ENCODE assay signal across 8 mouse cellular contexts in genomic region chr11:51809632-51810224, GRCm38 (mm10). TPM values are rescaled to one million over a fixed set of nuclear protein-coding genes. Genes with fewer than 3 reads are reported as not detected.
DNase-seq lines count a peak whose midpoint lies in the region; ATAC-seq and TF ChIP-seq lines count a peak whose summit lies in the region.
"Had no signal": no experiment of that assay in that cellular context is flagged by ENCODE, and none has a peak within 500 bp of the region (broad histone marks: within the 10 kb centered on the region; RNA-seq: fewer than 3 reads in every experiment).

No protein-coding gene starts in this region.

- WGBS in hindbrain, postnatal 0 days = 64% methylated on average over 6 of the region's 6 CpGs
- WGBS in hindbrain, embryonic 12.5 days = 65% methylated on average over 6 of the region's 6 CpGs

- ATAC-seq in hindbrain, postnatal 0 days = peak; percentile 54; the same call in 1 of the 2 replicates
- no peak for ATAC-seq in hindbrain, embryonic 12.5 days (ENCODE audit: low FRiP score)

- no peaks in the 10 kb centered on the region for H3K9me3 ChIP-seq in hindbrain, postnatal 0 days (ENCODE audit: low read length)
- no peaks in the 10 kb centered on the region for H3K9me3 ChIP-seq in hindbrain, embryonic 12.5 days (replicated peaks)
- no peaks in the 10 kb centered on the region for H3K9me3 ChIP-seq in ES-E14 (ENCODE audit: control insufficient read depth, insufficient read depth, low read depth, low read length)
- H3K9me3 ChIP-seq: embryonic facial prominence, embryonic 12.5 days had no signal

- peak; percentile 77 for DNase-seq in hindbrain, postnatal 0 days (ENCODE audit: low spot score)
- DNase-seq in A20 (ENCODE audit: low read depth, low spot score) = peak; percentile 76
- DNase-seq in ES-E14 (ENCODE audit: low read depth, low spot score) = peak; percentile 42
- DNase-seq in layer of hippocampus, adult 9-10 months (ENCODE audit: low spot score) = peak; percentile 49
- no peak for DNase-seq in embryo, embryonic 9.5 days (ENCODE audit: extremely low spot score)
- no peak for DNase-seq in urinary bladder, adult 2 months (ENCODE audit: low spot score)

- no peak overlapping the region for H3K4me2 ChIP-seq in hindbrain, postnatal 0 days (ENCODE audit: low read depth, low read length)
- no peak overlapping the region for H3K4me2 ChIP-seq in hindbrain, embryonic 12.5 days (replicated peaks)
- H3K4me2 ChIP-seq: embryonic facial prominence, embryonic 12.5 days had no signal

- H3K27ac ChIP-seq in hindbrain, postnatal 0 days = no peak overlapping the region
- H3K27ac ChIP-seq in hindbrain, embryonic 12.5 days = no peak overlapping the region
- H3K27ac ChIP-seq in ES-E14 (ENCODE audit: insufficient read depth, low read depth, low read length, poor library complexity, severe bottlenecking) = no peak overlapping the region
- H3K27ac ChIP-seq: embryonic facial prominence, embryonic 12.5 days had no signal

- in situ Hi-C loops in ES-E14 (cut with MboI; ENCODE audit: low sequenced_read_pairs in 2 of 2, unreplicated experiment in 2 of 2) = no loop called here

- peak; percentile 26 for TF ChIP-seq CTCF in hindbrain, postnatal 0 days (IDR thresholded peaks at IDR 0.05; ENCODE audit: low read depth)

- no peak overlapping the region for H3K4me3 ChIP-seq in hindbrain, postnatal 0 days (ENCODE audit: low read length)
- H3K4me3 ChIP-seq in hindbrain, embryonic 12.5 days = no peak overlapping the region
- no peak overlapping the region for H3K4me3 ChIP-seq in ES-E14 (ENCODE audit: insufficient read depth in 1 of 2, low read depth in 1 of 2, low read length in 2 of 2, poor library complexity in 1 of 2, severe bottlenecking in 1 of 2)
- H3K4me3 ChIP-seq: embryonic facial prominence, embryonic 12.5 days had no signal

- no peaks in the 10 kb centered on the region for H3K27me3 ChIP-seq in hindbrain, postnatal 0 days (ENCODE audit: insufficient read depth, low read length)
- no peaks in the 10 kb centered on the region for H3K27me3 ChIP-seq in hindbrain, embryonic 12.5 days
- H3K27me3 ChIP-seq: embryonic facial prominence, embryonic 12.5 days had no signal

- H3K9ac ChIP-seq in hindbrain, postnatal 0 days (replicated peaks; ENCODE audit: low read length) = no peak overlapping the region
- no peak overlapping the region for H3K9ac ChIP-seq in hindbrain, embryonic 12.5 days
- H3K9ac ChIP-seq in ES-E14 (ENCODE audit: insufficient read depth, low read depth, low read length, poor library complexity, severe bottlenecking) = no peak overlapping the region
- H3K9ac ChIP-seq: embryonic facial prominence, embryonic 12.5 days had no signal

- no peaks in the 10 kb centered on the region for H3K36me3 ChIP-seq in hindbrain, postnatal 0 days (ENCODE audit: insufficient read depth, low read length)
- H3K36me3 ChIP-seq in hindbrain, embryonic 12.5 days = no peaks in the 10 kb centered on the region
- peaks cover 4% of the 10 kb centered on the region; the same call in 1 of the 2 replicates for H3K36me3 ChIP-seq in ES-E14 (ENCODE audit: control insufficient read depth, insufficient read depth, low read length, poor library complexity, severe bottlenecking)
- H3K36me3 ChIP-seq: embryonic facial prominence, embryonic 12.5 days had no signal

- H3K4me1 ChIP-seq in hindbrain, postnatal 0 days (ENCODE audit: insufficient read depth, low read length) = no peaks in the 10 kb centered on the region
- peaks cover 4% of the 10 kb centered on the region; the same call in 1 of the 2 replicates for H3K4me1 ChIP-seq in hindbrain, embryonic 12.5 days
- peaks cover 0 to 6% of the 10 kb centered on the region in 2 experiments; a peak in 1 of 4 replicates for H3K4me1 ChIP-seq in ES-E14 (ENCODE audit: control insufficient read depth in 2 of 2, insufficient read depth in 2 of 2, low read length in 2 of 2, poor library complexity in 1 of 2)

TF ChIP-seq in ES-E14, 5 proteins besides CTCF, POLR2A, EP300 and RAD21:
- TF ChIP-seq HCFC1 (IDR thresholded peaks at IDR 0.05; ENCODE audit: borderline replicate concordance, insufficient read depth, low read length) (no peak), CHD2 (IDR thresholded peaks at IDR 0.05; ENCODE audit: low read depth, low read length) (peak; percentile 94), ZNF384 (IDR thresholded peaks at IDR 0.05; ENCODE audit: low read depth, low read length) (0 out of 2 replicates have a peak, but pooled peaks have one; percentile 16), MAFK (IDR thresholded peaks at IDR 0.05; ENCODE audit: insufficient read depth, low read depth, low read length) (no peak), ZC3H11A (IDR thresholded peaks at IDR 0.05; ENCODE audit: borderline replicate concordance, low read depth, low read length) (no peak)

RNA-seq across cellular contexts. Expression of gene Sar1b, which starts 46.2 kb away (rescaled TPM):
- total RNA-seq in hindbrain, postnatal 0 days (2014; rRNA removed) = 78.2 and 118 TPM in 2 replicates
- 235 and 244 TPM in 2 replicates for polyA plus RNA-seq in hindbrain, postnatal 0 days (2015; fragmentation: Nextera tagmentation; extraction: Ambion mirVana)
- 125 and 126 TPM in 2 replicates for polyA plus RNA-seq in hindbrain, embryonic 12.5 days (2016; fragmentation: Nextera tagmentation; extraction: Ambion mirVana)
- 86.0 and 86.1 TPM in 2 replicates for total RNA-seq in ES-E14 (2012; rRNA removed)
- 98.5 and 124 TPM in 2 replicates for polyA plus RNA-seq in urinary bladder, adult 2 months (2012; rRNA removed)

RNA-seq across cellular contexts. Expression of gene Sec24a, which starts 46.3 kb away (rescaled TPM):
- 13.4 and 13.9 TPM in 2 replicates for total RNA-seq in hindbrain, postnatal 0 days (2014; rRNA removed)
- 10.6 and 11.9 TPM in 2 replicates for polyA plus RNA-seq in hindbrain, postnatal 0 days (2015; fragmentation: Nextera tagmentation; extraction: Ambion mirVana)
- 16.4 and 18.1 TPM in 2 replicates for polyA plus RNA-seq in hindbrain, embryonic 12.5 days (2016; fragmentation: Nextera tagmentation; extraction: Ambion mirVana)
- 9.3 and 10.9 TPM in 2 replicates for total RNA-seq in ES-E14 (2012; rRNA removed)
- polyA plus RNA-seq in urinary bladder, adult 2 months (2012; rRNA removed) = 8.5 and 10.6 TPM in 2 replicates

RNA-seq across cellular contexts. Expression of gene Jade2, which starts 47.7 kb away (rescaled TPM):
- total RNA-seq in hindbrain, postnatal 0 days (2014; rRNA removed) = 3.1 and 4.3 TPM in 2 replicates
- 1.1 and 1.2 TPM in 2 replicates for polyA plus RNA-seq in hindbrain, postnatal 0 days (2015; fragmentation: Nextera tagmentation; extraction: Ambion mirVana)
- 0.83 and 1.0 TPM in 2 replicates for polyA plus RNA-seq in hindbrain, embryonic 12.5 days (2016; fragmentation: Nextera tagmentation; extraction: Ambion mirVana)
- 11.5 and 11.8 TPM in 2 replicates for total RNA-seq in ES-E14 (2012; rRNA removed)
- 10.6 and 16.1 TPM in 2 replicates for polyA plus RNA-seq in urinary bladder, adult 2 months (2012; rRNA removed)

Comparison
In these comparisons a context has a peak if more than half of its experiments do, and no peak if none do; other contexts are left out.
1. DNase-seq: peak in hindbrain, postnatal 0 days (single experiment), A20 (single experiment), ES-E14 (single experiment) and layer of hippocampus, adult 9-10 months (single experiment); none in embryo, embryonic 9.5 days (single experiment) and urinary bladder, adult 2 months (single experiment).